Mouse (Mus musculus): Measurements from ENCODE around the gene Notch3.
A peak's percentile ranks its signal among the peaks of the same experiment; 100 is the strongest.
"Not testable (repeated sequence)": the region's sequence is repeated elsewhere in the genome, so short reads cannot be mapped to it uniquely, and the experiment has no call there.

The Notch3 gene

GRCm38 (mm10) chr17:32166687-32167086 is at the start of gene Notch3:
Gene Notch3 (minus strand): TSS chr17:32166852.
- DNase-seq (ENCODE audit: low spot score in 2 of 2): peak in 1 of 2 experiments; percentile 40

GRCm38 (mm10) chr17:32215587-32215986 is 48.9 kb upstream of the Notch3 start:
- not testable (repeated sequence) for DNase-seq (ENCODE audit: low spot score in 2 of 2)

GRCm38 (mm10) chr17:32211554-32211953 is 44.9 kb upstream of the Notch3 start:
- DNase-seq (ENCODE audit: low spot score in 2 of 2): not testable (repeated sequence)

- DNase-seq (ENCODE audit: low spot score in 2 of 2): peak in 1 of 2 experiments; percentile 66
These were observed 43.1 kb upstream of the Notch3 start for GRCm38 (mm10) chr17:32209752-32210151.

GRCm38 (mm10) chr17:32209144-32209543 is 42.5 kb upstream of the Notch3 start:
- no peak for DNase-seq (ENCODE audit: low spot score in 2 of 2)

- DNase-seq (ENCODE audit: low spot score in 2 of 2): no peak
These were observed 41.1 kb upstream of the Notch3 start for GRCm38 (mm10) chr17:32207586-32208245.

GRCm38 (mm10) chr17:32205345-32205744 is 38.7 kb upstream of the Notch3 start:
- no peak for DNase-seq (ENCODE audit: low spot score in 2 of 2)

GRCm38 (mm10) chr17:32202972-32203371 is 36.3 kb upstream of the Notch3 start:
- no peak for DNase-seq (ENCODE audit: low spot score in 2 of 2)

- DNase-seq (ENCODE audit: low spot score in 2 of 2): peak in 1 of 2 experiments; percentile 30
These were observed 34.4 kb upstream of the Notch3 start for GRCm38 (mm10) chr17:32201086-32201485.

GRCm38 (mm10) chr17:32199796-32200195 is 33.1 kb upstream of the Notch3 start:
- no peak for DNase-seq (ENCODE audit: low spot score in 2 of 2)

- DNase-seq (ENCODE audit: low spot score in 2 of 2): no peak
These were observed 30.5 kb upstream of the Notch3 start for GRCm38 (mm10) chr17:32197156-32197555.

- DNase-seq (ENCODE audit: low spot score in 2 of 2): no peak
These were observed 29.1 kb upstream of the Notch3 start for GRCm38 (mm10) chr17:32195725-32196124.

GRCm38 (mm10) chr17:32193010-32193409 is 26.4 kb upstream of the Notch3 start:
- no peak for DNase-seq (ENCODE audit: low spot score in 2 of 2)

GRCm38 (mm10) chr17:32189850-32190249 is 23.2 kb upstream of the Notch3 start:
- no peak for DNase-seq (ENCODE audit: low spot score in 2 of 2)

GRCm38 (mm10) chr17:32188863-32189636 is 22.4 kb upstream of the Notch3 start, which contains the start of gene Ephx3:
Gene Ephx3 (minus strand): TSS chr17:32189549.
- no peak for DNase-seq (ENCODE audit: low spot score in 2 of 2)

GRCm38 (mm10) chr17:32183017-32183416 is 16.4 kb upstream of the Notch3 start:
- no peak for DNase-seq (ENCODE audit: low spot score in 2 of 2)

- no peak for DNase-seq (ENCODE audit: low spot score in 2 of 2)
These were observed 13.2 kb upstream of the Notch3 start for GRCm38 (mm10) chr17:32179621-32180491.

GRCm38 (mm10) chr17:32176919-32177318 is 10.3 kb upstream of the Notch3 start:
- DNase-seq (ENCODE audit: low spot score in 2 of 2): no peak

GRCm38 (mm10) chr17:32173166-32173565 is 6.5 kb upstream of the Notch3 start:
- DNase-seq (ENCODE audit: low spot score in 2 of 2): no peak

GRCm38 (mm10) chr17:32172485-32172884 is 5.8 kb upstream of the Notch3 start:
- no peak for DNase-seq (ENCODE audit: low spot score in 2 of 2)

GRCm38 (mm10) chr17:32169518-32170225 is 3.0 kb upstream of the Notch3 start:
- no peak for DNase-seq (ENCODE audit: low spot score in 2 of 2)

Data from spleen, postnatal 10 days (tissue).